Mouse (Mus musculus) adrenal gland, postnatal 36 days (tissue): Measurements from ENCODE around the gene Mef2d. TPM values are rescaled to one million over a fixed set of nuclear protein-coding genes. Genes with fewer than 3 reads are reported as not detected.
"Not testable (repeated sequence)": the region's sequence is repeated elsewhere in the genome, so short reads cannot be mapped to it uniquely, and the experiment has no call there.

Experiments used
- DNase-seq, 2 experiments: peaks; one replicate each; pipeline ENCODE4 v3.0.0; 2021; ENCODE audit warnings: mixed read lengths in 1 of 2
- total RNA-seq, 2 experiments: library from RNA; stranded (reverse); gene quantifications; 2 replicates each; pipeline ENCODE4 v1.2.3; 2021

The Mef2d gene
- total RNA-seq, 2 experiments from 2014 or later: 85.1 to 99.4 TPM

DNA sequence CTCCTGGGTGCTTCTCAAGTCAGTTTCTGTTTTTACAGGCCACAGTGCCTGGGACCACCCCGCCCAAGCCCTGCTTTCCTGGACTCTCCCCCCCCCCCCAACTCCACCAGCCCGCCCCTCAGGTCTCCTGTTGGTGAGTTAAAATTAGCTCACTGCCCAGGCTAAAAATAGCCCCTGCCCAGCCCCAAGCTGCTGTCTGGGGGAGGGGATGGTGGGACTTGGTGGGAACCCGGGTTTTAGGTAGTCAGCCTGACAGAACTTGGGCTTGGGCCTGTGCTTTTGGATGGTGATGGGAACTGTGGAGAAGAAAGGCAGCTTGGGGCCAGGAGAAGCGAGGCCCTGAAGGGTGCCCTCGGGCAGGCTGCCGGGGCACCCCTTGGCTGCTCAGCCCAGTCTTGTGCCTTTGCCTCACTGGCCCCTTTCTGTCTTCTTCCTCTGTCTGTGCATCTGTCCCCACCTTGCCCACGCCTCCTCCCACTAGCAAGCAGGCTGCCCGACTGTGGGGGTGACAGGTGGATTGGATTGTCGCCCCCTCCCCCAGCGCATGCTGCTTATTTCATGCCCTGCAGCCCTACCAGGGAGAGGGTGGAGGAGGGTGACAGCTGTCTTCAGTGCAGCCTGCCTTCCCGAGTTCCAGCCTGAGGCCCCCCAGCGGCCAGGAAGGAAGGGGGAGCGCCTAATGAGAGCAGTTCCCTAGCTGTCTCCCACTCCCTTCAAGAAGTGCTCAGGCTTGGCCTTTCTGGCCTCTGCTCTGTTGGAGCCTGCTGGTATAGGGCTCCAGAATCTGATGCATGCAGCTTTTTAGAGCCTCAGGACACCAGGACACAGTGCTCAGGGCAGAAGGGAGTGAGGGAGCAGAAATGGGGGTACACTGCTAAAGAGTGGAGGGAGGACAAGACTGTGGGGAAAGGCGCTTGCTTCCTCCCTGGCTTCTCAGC, 8.2 kb downstream of the Mef2d start:
- peak; percentile 15 to 55 for DNase-seq

- no peak for DNase-seq
Observed at GRCm38 (mm10) chr3:88150999-88151364, 8.8 kb downstream of the Mef2d start.

- DNase-seq: no peak
Observed at GRCm38 (mm10) chr3:88152056-88152455, 9.9 kb downstream of the Mef2d start.

- no peak for DNase-seq
Observed at GRCm38 (mm10) chr3:88153290-88154011, 11.3 kb downstream of the Mef2d start.

GRCm38 (mm10) chr3:88154236-88154635, 12.1 kb downstream of the Mef2d start:
- no peak for DNase-seq

- DNase-seq: no peak
Observed at GRCm38 (mm10) chr3:88156817-88157216, 14.6 kb downstream of the Mef2d start.

GRCm38 (mm10) chr3:88157771-88158597, 15.8 kb downstream of the Mef2d start:
- peak; percentile 48 to 68 for DNase-seq

GRCm38 (mm10) chr3:88158991-88159390, 16.8 kb downstream of the Mef2d start:
- DNase-seq: no peak

DNA sequence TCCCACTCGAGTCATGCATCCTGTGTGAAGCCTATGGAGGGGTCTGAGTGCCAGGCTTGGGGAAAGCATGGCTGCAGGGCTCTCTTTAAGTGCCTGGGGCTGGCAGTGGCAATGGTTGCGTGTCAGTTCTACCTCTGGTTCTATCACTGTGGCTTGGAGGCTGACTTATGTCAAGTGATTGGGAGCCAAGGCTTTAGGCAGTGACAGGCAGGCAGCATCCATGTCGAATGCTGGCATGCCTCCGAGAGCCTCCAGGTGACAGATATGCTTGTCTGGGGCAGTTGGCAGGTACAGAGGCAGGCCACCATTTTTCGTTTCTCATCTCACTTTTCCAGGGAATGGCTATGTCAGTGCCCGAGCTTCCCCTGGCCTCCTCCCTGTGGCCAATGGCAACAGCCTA, 18.7 kb downstream of the Mef2d start:
- no peak for DNase-seq

DNA sequence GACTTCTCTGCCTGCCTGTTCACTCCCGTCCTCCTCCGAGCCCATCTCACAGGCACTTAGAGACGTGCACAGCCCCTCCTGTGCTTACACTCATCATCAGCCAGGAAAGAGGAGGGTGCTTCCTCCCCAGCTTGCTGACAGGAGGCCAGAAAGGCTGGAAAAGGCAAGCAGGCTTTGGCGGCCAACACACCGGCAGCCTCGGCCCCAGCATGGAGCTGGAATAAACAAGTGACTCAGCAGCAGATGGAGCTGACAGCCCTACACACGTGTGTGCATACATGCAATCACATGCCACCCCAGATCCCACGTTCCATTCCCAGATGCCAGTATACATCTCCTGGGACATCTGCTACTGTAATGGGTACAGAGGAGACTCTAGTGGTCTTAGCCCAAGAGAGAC, 20.1 kb downstream of the Mef2d start:
- DNase-seq: peak; percentile 51 to 61

DNA sequence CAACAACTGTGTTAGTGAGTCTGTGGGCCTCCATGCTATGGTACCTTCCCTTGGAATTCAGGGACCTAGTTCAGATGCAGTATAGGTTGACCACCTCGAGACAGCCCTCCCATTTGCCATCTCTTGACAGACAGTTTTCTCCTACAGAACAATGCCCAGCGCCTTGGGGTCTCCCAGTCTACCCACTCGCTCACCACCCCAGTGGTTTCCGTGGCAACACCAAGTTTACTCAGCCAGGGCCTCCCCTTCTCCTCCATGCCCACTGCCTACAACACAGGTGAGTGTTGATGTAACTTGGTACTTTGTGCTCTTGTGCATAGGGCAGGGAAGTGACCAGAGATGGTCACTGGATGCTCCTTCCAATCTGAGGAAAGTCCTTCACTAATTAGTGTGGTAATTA, 20.6 kb downstream of the Mef2d start:
- DNase-seq: peak in 1 of 2 experiments; percentile 1

GRCm38 (mm10) chr3:88163847-88164246, 21.7 kb downstream of the Mef2d start:
- DNase-seq: peak in 1 of 2 experiments; percentile 9

DNA sequence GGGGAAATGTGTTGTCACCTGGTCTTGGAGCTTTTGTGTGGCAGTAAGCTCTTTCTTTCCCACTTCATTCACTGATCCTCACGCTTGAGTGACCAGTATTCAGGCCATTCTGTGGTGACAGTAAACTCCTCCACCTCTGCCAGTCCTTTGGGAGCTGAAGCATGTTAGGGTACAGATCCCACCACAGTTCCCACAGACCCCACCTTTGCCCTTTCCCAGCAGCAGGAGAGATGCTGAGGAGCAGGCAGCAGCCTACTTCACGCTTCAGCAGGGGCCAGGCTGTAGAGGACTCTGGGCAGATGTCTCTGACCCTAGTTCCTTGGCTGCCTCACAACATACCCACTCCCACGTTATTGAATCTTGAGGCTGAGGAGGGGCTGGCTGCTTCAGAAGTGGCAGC, 22.1 kb downstream of the Mef2d start:
- DNase-seq: no peak

DNA sequence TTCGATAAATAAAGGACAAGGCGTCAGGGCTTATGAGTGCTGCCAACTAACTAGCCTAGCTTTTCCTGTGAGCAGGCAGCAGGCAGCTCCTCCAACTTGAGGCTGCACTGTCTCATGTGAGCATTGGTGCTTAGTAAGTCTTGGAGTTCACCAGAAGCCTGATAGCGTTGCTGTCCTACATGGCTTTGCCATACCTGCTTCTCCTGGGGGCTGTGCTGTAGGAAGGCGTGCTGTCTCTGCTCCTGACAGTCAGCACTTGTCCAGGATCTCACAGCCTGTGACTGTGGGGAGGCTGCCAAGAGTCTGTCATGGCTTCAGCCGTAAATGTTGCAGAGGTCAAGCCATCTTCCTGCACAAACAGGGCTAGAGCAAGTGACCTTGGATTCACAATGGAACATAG, 23.9 kb downstream of the Mef2d start:
- DNase-seq: peak; percentile 77 to 83

- no peak for DNase-seq
Observed at GRCm38 (mm10) chr3:88170361-88170760, 28.2 kb downstream of the Mef2d start.

- DNase-seq: peak in 1 of 2 experiments; percentile 45
Observed at GRCm38 (mm10) chr3:88172440-88172839, 30.3 kb downstream of the Mef2d start.

- DNase-seq: peak; percentile 56 to 70
Observed at GRCm38 (mm10) chr3:88173375-88173774, 31.2 kb downstream of the Mef2d start.

- DNase-seq: peak in 1 of 2 experiments; percentile 50
Observed at GRCm38 (mm10) chr3:88174894-88175293, 32.7 kb downstream of the Mef2d start.

DNA sequence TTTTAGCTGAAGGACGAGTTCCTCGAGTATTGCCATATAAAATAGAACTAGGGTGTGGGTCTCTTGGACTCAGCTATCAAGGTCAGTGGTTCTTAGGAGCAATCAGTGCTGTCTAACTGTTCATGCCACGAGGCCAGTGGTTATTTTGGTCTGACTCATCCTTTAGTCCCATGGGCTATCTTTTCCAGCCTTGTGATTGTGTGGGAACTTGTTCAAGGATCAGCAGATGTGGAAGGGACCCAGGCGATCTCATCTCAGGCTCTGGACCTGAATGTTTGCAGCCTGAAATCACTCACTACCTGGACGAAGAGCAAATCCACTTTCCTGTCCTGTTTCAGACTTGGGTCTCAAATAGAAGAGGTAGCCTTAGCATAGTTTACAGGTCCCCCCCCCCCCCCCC, 34.9 kb downstream of the Mef2d start:
- DNase-seq: peak; percentile 53 to 55

DNA sequence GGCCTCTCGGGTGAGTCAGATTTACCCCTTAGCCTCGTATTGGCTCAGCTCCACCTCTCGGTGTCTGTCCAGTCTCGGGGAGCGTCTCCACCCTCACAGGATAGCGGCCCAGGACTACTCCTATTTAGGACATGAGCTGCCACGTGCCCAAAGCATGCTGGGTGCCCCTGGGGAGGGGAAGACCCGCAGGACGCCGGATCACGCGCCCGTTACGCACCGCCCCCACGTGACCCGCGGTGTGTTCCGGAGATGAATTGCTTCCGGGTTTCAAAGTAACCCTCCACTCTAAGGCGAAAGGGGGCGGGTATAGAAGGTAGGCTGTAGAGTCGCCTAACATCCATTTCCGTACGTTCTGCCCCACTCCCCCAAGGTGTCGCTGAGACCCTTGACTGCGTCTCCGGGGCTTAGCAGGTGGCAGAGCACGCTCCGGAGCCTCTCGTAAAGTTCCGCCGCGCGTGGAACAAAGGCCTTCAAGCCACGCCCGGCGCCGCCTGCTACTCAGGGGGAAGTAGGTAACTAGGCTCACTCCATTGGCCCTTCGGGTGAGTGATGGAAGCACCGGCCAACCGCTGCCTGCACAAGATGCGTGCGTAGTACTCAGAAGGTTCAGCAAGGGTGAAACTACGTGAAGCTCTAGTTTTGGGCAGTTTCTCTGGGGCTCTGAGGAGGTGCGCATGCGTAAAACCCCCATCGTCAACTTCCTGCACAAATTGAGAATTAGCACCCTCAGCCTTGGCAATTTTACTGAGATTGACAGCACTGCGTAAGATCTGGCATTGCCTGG, 35.6 kb downstream of the Mef2d start:
- DNase-seq: peak; percentile 99

GRCm38 (mm10) chr3:88178346-88178733, 36.2 kb downstream of the Mef2d start:
- DNase-seq: not testable (repeated sequence)
